In the genomic region with DNA sequence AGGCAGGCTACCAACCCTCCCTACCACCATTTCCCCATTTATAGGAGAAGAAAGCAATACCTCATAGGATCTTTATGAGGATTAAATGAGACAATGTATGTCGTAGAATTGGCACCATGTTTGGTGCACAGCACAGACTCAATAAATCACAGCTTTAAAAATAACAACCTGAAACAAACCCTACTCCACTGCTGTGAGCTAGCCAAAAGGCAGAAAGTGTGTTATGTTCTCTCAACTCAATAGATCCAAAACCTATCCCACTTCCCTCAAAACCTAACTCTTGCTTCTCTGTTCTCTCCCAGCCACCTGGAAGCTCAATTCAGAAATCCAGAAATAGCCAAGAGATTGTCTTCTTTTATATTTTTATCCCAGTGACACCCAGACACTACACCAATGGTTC, we compare ENCODE assay signal across 21 mouse cellular contexts.
DNase-seq lines count a peak whose midpoint lies in the region; ATAC-seq and TF ChIP-seq lines count a peak whose summit lies in the region.
"Had no signal": no experiment of that assay in that cellular context is flagged by ENCODE, and none has a peak within 500 bp of the region (broad histone marks: within the 10 kb centered on the region; RNA-seq: fewer than 3 reads in every experiment).

No protein-coding gene starts in this region.

- peaks cover 8% of the 10 kb centered on the region; the same call in 1 of the 2 replicates for H3K4me1 ChIP-seq in cortical plate, adult 2 months (ENCODE audit: control insufficient read depth, insufficient read depth, low read length)

- H3K27ac ChIP-seq in cortical plate, adult 2 months (ENCODE audit: insufficient read depth, low read length) = peak overlapping the region; percentile 56; the same call in 1 of the 2 replicates

- TF ChIP-seq POLR2A in cortical plate, adult 2 months (IDR thresholded peaks at IDR 0.05; ENCODE audit: extremely low read depth, insufficient read depth, low read length) = no peak

- peak; percentile 85 for ATAC-seq in frontal cortex, adult (ENCODE audit: low TSS enrichment)
- ATAC-seq: activated CD4-positive, CD25-positive, alpha-beta regulatory T cell, adult 4 months; CD4-positive, CD25-positive, alpha-beta regulatory T cell, adult 4 months; Patski had no signal

- TF ChIP-seq CTCF in cortical plate, adult 2 months (IDR thresholded peaks at IDR 0.05; ENCODE audit: extremely low read depth, insufficient read depth, low read length) = no peak

- no peak overlapping the region for H3K4me3 ChIP-seq in cortical plate, adult 2 months (ENCODE audit: insufficient read depth, low read length)

- no peak for DNase-seq in frontal cortex, postnatal 25 days (ENCODE audit: low spot score in 2 of 2)
- peak; percentile 54 for DNase-seq in brain, adult 2 months (ENCODE audit: low read depth, low spot score)
- DNase-seq in kidney, adult 11 months = no peak
- no peak for DNase-seq in adrenal gland, adult (ENCODE audit: inconsistent age in 2 of 2, low spot score in 1 of 2)
- DNase-seq: adrenal gland, adult 2 months; adrenal gland, adult 8-10 months; adrenal gland, postnatal 10 days; adrenal gland, postnatal 14 days; adrenal gland, postnatal 25 days; adrenal gland, postnatal 36 days; B cell, adult 2 months; cerebellum, adult 11 months; cerebellum, adult 11-12 months; cerebellum, adult 18-20 months; cerebellum, adult 2 months; cerebellum, adult 8-10 months had no signal
